Mouse (Mus musculus) liver, adult 2 months (tissue): ENCODE measurements around the gene Negr1.

Experiments
- CTCF ChIP-seq: fragments of 200-500 bp; IDR thresholded peaks from 2 replicates; pipeline ENCODE4 v1.5.1; 2011; ENCODE audit warnings: low read depth, low read length, control low read depth
- POLR2A ChIP-seq: fragments of 200-500 bp; IDR thresholded peaks from 2 replicates; pipeline ENCODE4 v1.6.1; 2011; ENCODE audit warnings: low read length, control low read depth; ENCODE audit not compliant: insufficient read depth; ENCODE audit errors: extremely low read depth

DNA sequence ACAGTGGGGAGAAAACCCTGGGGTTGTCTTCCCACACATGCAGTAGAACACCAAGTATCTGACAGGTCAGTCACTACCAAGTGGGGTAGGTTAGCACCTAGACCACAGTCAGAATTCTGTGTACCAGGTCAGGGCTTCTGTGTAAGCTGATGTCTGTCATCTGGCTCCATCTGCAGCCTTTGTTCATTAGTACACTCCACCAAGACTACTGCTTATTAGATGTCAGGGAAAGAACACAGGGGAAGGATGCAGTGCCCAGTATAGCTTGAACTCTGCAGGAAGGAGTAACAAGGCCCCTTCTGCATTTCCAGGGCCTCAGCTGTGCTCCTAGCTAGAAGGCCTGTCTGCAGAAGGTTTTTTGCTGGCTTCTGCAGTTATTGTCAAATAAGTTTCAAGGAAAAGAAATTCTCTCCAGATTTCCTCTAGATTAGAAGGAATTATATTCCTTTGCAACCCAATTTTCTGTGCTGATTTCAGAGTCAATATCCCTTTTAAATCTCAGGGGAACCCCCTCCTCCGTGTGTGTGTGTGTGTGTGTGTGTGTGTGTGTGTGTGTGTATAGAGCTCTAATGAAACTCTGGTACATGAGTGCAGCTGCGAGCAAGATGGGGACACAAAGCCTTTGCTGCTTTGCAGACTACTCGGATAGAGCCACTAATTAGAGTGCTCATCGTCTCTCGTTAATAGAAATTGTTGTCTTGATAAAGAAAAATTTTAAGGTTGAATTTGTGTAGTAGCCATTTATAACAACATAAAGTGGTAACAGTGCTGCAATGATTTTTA is 654.5 kb downstream of the Negr1 start:
- TF ChIP-seq CTCF (no peak), POLR2A (no peak)
